Mouse (Mus musculus) left cerebral cortex, postnatal 14 days (tissue): ENCODE results near the gene Shisa7. TPM values are rescaled to one million over a fixed set of nuclear protein-coding genes. Genes with fewer than 3 reads are reported as not detected.

Source experiments
- DNase-seq, 2 experiments: peaks; one replicate each; pipeline ENCODE4 v3.0.0; 2021 to 2022; ENCODE audit warnings: low spot score in 2 of 2, mixed read lengths in 1 of 2
- intact Hi-C: fragments of 180-260 bp; cut with DNase I; formaldehyde crosslinking; loops from one replicate; pipeline ENCODE4 v1.15.1; 2025
- total RNA-seq, 2 experiments: library from RNA; stranded (reverse); gene quantifications; 2 replicates each; pipeline ENCODE4 v1.2.3; 2021

Shisa7 gene
- total RNA-seq, 2 experiments from 2014 or later = 116 to 133 TPM

DNA sequence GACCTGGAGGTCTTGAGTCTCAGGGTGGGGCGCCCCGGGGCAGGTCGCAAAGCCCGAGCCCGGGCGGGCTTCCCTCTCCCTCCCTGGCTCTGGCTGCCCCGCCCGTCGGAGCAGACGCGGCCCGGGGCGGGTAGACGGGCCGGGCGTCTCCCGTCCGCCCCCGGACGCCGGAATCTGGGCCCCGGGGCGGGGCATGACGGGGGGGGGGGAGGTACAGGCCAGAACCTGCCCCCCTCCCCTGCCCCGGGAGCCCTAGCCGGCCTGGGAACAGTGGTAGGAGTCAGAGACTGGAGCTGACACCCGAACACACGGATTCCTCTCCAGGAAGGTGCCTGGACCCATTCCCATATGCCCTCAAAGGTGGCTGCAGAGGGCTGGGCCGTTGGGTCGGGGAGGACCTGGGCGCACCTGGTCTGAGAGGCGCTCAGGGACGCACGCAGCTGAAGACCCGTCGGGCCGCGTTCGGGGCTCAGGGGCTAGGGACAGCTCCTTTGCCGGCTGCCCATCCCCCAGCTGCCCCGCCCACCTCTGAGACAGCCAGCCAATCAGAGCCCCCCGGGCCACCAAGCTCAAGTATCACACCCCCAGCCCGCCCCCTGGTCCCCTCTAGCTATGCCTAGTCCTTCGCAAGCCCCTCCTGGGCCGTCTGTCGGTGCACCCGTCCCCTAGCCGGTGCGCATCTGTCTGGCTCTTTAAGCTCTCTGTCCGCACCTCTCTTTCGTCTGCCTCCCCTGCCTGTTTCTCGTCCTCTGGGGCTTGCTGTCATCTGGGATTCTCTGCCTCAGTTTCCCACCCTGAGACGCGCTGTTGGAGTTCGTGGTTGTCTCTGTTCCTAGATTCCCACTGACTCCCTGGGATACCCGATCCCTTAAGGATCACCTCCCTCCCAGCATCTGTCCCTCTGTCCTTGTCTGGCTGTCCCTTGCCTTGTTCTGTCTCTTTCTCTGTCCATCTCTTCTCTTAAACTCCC is 67.3 kb downstream of the Shisa7 start:
- intact Hi-C loops = no loop called here
- DNase-seq = peak in 1 of 2 experiments; percentile 29

DNA sequence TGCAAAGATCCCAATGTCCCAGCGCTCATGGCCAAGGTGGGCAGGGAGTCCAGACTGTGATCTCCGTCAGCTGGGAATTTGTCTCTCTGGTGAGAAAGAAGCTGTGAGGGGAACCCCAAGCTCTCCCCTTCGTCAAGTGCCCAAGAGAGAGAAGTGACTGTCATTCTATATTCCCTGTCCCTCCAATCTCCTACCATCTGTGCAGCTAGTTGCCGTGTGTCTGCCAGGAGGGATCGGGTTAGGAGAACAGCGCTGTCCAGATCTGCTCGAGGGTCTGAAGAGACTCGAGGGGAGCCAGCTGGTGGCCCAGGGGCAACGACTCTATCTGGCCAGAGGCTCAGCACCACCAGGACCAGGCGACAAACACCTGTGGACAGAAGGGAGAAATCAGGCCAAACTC is 68.4 kb downstream of the Shisa7 start:
- intact Hi-C loops = no loop called here
- DNase-seq = no peak

Other genes with a start within 250 kb of the Shisa7 start
- under 1 TPM; 0.57 to 0.93 TPM for gene Ptprh, start 240.7 kb downstream of the Shisa7 start, total RNA-seq
- 10 to 100 TPM; 10.8 to 10.9 TPM for gene Tmem86b, start 213.3 kb downstream of the Shisa7 start, total RNA-seq
- 100 to 1,000 TPM; 132 to 135 TPM for gene Ppp6r1, start 185.7 kb downstream of the Shisa7 start, total RNA-seq
- gene Hspbp1, start 159.6 kb downstream of the Shisa7 start, total RNA-seq = 100 to 1,000 TPM; 102 to 108 TPM
- gene Brsk1, start 154.1 kb downstream of the Shisa7 start, total RNA-seq = 100 to 1,000 TPM; 330 to 331 TPM
- under 1 TPM in 1 of 2 experiments, not detected in 1; 0.21 TPM for gene Tmem150b, start 119.4 kb downstream of the Shisa7 start, total RNA-seq
- 10 to 100 TPM; 37.1 to 43.3 TPM for gene Kmt5c, start 104.6 kb downstream of the Shisa7 start, total RNA-seq
- gene Cox6b2, start 91.6 kb downstream of the Shisa7 start, total RNA-seq = 1 to 10 TPM; 5.1 to 5.7 TPM
- gene Fam71e2, start 73.4 kb downstream of the Shisa7 start, total RNA-seq = not detected
- gene Il11, start 61.8 kb downstream of the Shisa7 start, total RNA-seq = under 1 TPM; 0.18 to 0.55 TPM
- not detected for gene Tmem190, start 61.8 kb downstream of the Shisa7 start, total RNA-seq
- gene Tmem238, start 55.0 kb downstream of the Shisa7 start, total RNA-seq = 1 to 10 TPM; 2.7 to 4.4 TPM
- gene Rpl28, start 51.8 kb downstream of the Shisa7 start, total RNA-seq = 100 to 1,000 TPM; 480 to 489 TPM
- gene Ube2s, start 32.1 kb downstream of the Shisa7 start, total RNA-seq = 100 to 1,000 TPM; 115 to 145 TPM
- gene Isoc2b, start 25.6 kb upstream of the Shisa7 start, total RNA-seq = 1 to 10 TPM; 4.6 to 5.0 TPM
- 1 to 10 TPM; 7.5 to 8.6 TPM for gene Isoc2a, start 32.5 kb upstream of the Shisa7 start, total RNA-seq
- gene Gm36210, start 61.8 kb upstream of the Shisa7 start, total RNA-seq = under 1 TPM; 0.29 to 0.34 TPM
- gene Zfp628, start 70.5 kb upstream of the Shisa7 start, total RNA-seq = 10 to 100 TPM; 14.5 to 16.3 TPM
- gene Nat14, start 77.3 kb upstream of the Shisa7 start, total RNA-seq = 10 to 100 TPM; 86.6 to 92.4 TPM
- 1 to 10 TPM; 2.3 to 2.9 TPM for gene Ssc5d, start 81.1 kb upstream of the Shisa7 start, total RNA-seq
- under 1 TPM in 1 of 2 experiments, not detected in 1; 0.15 TPM for gene Sbk2, start 119.7 kb upstream of the Shisa7 start, total RNA-seq
- gene Sbk3, start 126.5 kb upstream of the Shisa7 start, total RNA-seq = under 1 TPM; 0.42 to 0.55 TPM
- gene Zfp579, start 151.5 kb upstream of the Shisa7 start, total RNA-seq = 10 to 100 TPM; 33.8 to 36.3 TPM
- 1 to 10 TPM; 5.3 to 6.7 TPM for gene Zfp524, start 169.7 kb upstream of the Shisa7 start, total RNA-seq
- 10 to 100 TPM; 24.9 to 25.3 TPM for gene Fiz1, start 170.0 kb upstream of the Shisa7 start, total RNA-seq
- gene Gm44973, start 170.8 kb upstream of the Shisa7 start, total RNA-seq = not detected
- gene Zfp865, start 175.7 kb upstream of the Shisa7 start, total RNA-seq = 10 to 100 TPM; 34.1 to 35.2 TPM
- gene Ccdc106, start 175.9 kb upstream of the Shisa7 start, total RNA-seq = 10 to 100 TPM; 65.7 to 68.5 TPM
- not detected for gene 4632433K11Rik, start 189.4 kb upstream of the Shisa7 start, total RNA-seq
- 1 to 10 TPM; 5.4 TPM for gene Zfp784, start 193.8 kb upstream of the Shisa7 start, total RNA-seq
- 10 to 100 TPM; 56.1 to 62.8 TPM for gene Zfp580, start 206.8 kb upstream of the Shisa7 start, total RNA-seq
- gene U2af2, start 217.4 kb upstream of the Shisa7 start, total RNA-seq = 100 to 1,000 TPM; 166 to 173 TPM
- 100 to 1,000 TPM; 429 to 432 TPM for gene Epn1, start 235.5 kb upstream of the Shisa7 start, total RNA-seq